Mouse (Mus musculus): ENCODE data around the gene Ugt1a7c.
"Not testable (repeated sequence)": the region's sequence is repeated elsewhere in the genome, so short reads cannot be mapped to it uniquely, and the experiment has no call there.

GRCm38 (mm10) chr1:88121521-88121920 is 26.7 kb downstream of the Ugt1a7c start:
- TF ChIP-seq USF1 (IDR thresholded peaks at IDR 0.05; ENCODE audit: low read depth); MAX (IDR thresholded peaks at IDR 0.05): not testable (repeated sequence)

All from C2C12 (cell line).